Mouse (Mus musculus): Measurements from ENCODE around the gene Calb2. TPM values are rescaled to one million over a fixed set of nuclear protein-coding genes. Genes with fewer than 3 reads are reported as not detected.

Calb2 gene
- polyA plus RNA-seq, 1 experiment from 2014 or later, result not detected

- H3K9ac ChIP-seq (ENCODE audit: low read depth, low read length), result no peak overlapping the region
- no peak overlapping the region for H3K4me2 ChIP-seq (ENCODE audit: low read depth, low read length)
These were observed 15.7 kb upstream of the Calb2 start for GRCm38 (mm10) chr8:110183748-110184147.

GRCm38 (mm10) chr8:110182735-110183367 lies 14.8 kb upstream of the Calb2 start:
- H3K9ac ChIP-seq (ENCODE audit: low read depth, low read length), result no peak overlapping the region
- no peak for ATAC-seq (ENCODE audit: low read depth)
- H3K27me3 ChIP-seq (ENCODE audit: control insufficient read depth, insufficient read depth, low read depth, low read length), result no peaks in the 10 kb centered on the region
- H3K4me2 ChIP-seq (ENCODE audit: low read depth, low read length), result no peak overlapping the region
- no peak overlapping the region for H3K4me3 ChIP-seq (ENCODE audit: low read depth, low read length)
- no peaks in the 10 kb centered on the region for H3K4me1 ChIP-seq (ENCODE audit: control insufficient read depth, low read depth, low read length)
- WGBS (ENCODE audit: insufficient replicate concordance), result 77% methylated on average over 11 of the region's 11 CpGs
- no peak overlapping the region for H3K27ac ChIP-seq (ENCODE audit: low read length)
- no peaks in the 10 kb centered on the region for H3K36me3 ChIP-seq (ENCODE audit: control insufficient read depth, insufficient read depth)
- H3K9me3 ChIP-seq (replicated peaks; ENCODE audit: control insufficient read depth, low read length), result no peaks in the 10 kb centered on the region

More at GRCm38 (mm10) chr8:110183748-110184147, 15.7 kb upstream of the Calb2 start:
- no peaks in the 10 kb centered on the region for H3K27me3 ChIP-seq (ENCODE audit: control insufficient read depth, insufficient read depth, low read depth, low read length)
- H3K27ac ChIP-seq (ENCODE audit: low read length), result no peak overlapping the region
- H3K4me1 ChIP-seq (ENCODE audit: control insufficient read depth, low read depth, low read length), result no peaks in the 10 kb centered on the region
- ATAC-seq (ENCODE audit: low read depth), result no peak
- 21% methylated on average over 11 of the region's 11 CpGs for WGBS (ENCODE audit: insufficient replicate concordance)
- no peaks in the 10 kb centered on the region for H3K36me3 ChIP-seq (ENCODE audit: control insufficient read depth, insufficient read depth)
- no peak overlapping the region for H3K4me3 ChIP-seq (ENCODE audit: low read depth, low read length)
- no peaks in the 10 kb centered on the region for H3K9me3 ChIP-seq (replicated peaks; ENCODE audit: control insufficient read depth, low read length)

GRCm38 (mm10) chr8:110177359-110178155 lies 9.5 kb upstream of the Calb2 start:
- Histone ChIP-seq H3K4me2 (ENCODE audit: low read depth, low read length) (no peak overlapping the region), H3K4me1 (ENCODE audit: control insufficient read depth, low read depth, low read length) (no peaks in the 10 kb centered on the region), H3K27ac (ENCODE audit: low read length) (no peak overlapping the region), H3K9me3 (replicated peaks; ENCODE audit: control insufficient read depth, low read length) (no peaks in the 10 kb centered on the region), H3K9ac (ENCODE audit: low read depth, low read length) (no peak overlapping the region), H3K36me3 (ENCODE audit: control insufficient read depth, insufficient read depth) (no peaks in the 10 kb centered on the region), H3K27me3 (ENCODE audit: control insufficient read depth, insufficient read depth, low read depth, low read length) (no peaks in the 10 kb centered on the region), H3K4me3 (ENCODE audit: low read depth, low read length) (no peak overlapping the region)
- WGBS (ENCODE audit: insufficient replicate concordance), result 13% methylated on average over 22 of the region's 22 CpGs
- no peak for ATAC-seq (ENCODE audit: low read depth)

GRCm38 (mm10) chr8:110174826-110175225 lies 6.8 kb upstream of the Calb2 start:
- no peaks in the 10 kb centered on the region for H3K36me3 ChIP-seq (ENCODE audit: control insufficient read depth, insufficient read depth)
- no peaks in the 10 kb centered on the region for H3K4me1 ChIP-seq (ENCODE audit: control insufficient read depth, low read depth, low read length)
- H3K27ac ChIP-seq (ENCODE audit: low read length), result no peak overlapping the region
- H3K4me2 ChIP-seq (ENCODE audit: low read depth, low read length), result no peak overlapping the region
- ATAC-seq (ENCODE audit: low read depth), result no peak
- H3K9ac ChIP-seq (ENCODE audit: low read depth, low read length), result no peak overlapping the region
- 66% methylated on average over 4 of the region's 4 CpGs for WGBS (ENCODE audit: insufficient replicate concordance)
- no peaks in the 10 kb centered on the region for H3K27me3 ChIP-seq (ENCODE audit: control insufficient read depth, insufficient read depth, low read depth, low read length)
- H3K9me3 ChIP-seq (replicated peaks; ENCODE audit: control insufficient read depth, low read length), result no peaks in the 10 kb centered on the region
- H3K4me3 ChIP-seq (ENCODE audit: low read depth, low read length), result no peak overlapping the region

GRCm38 (mm10) chr8:110172161-110172560 lies 4.2 kb upstream of the Calb2 start:
- Histone ChIP-seq H3K9me3 (replicated peaks; ENCODE audit: control insufficient read depth, low read length) (no peaks in the 10 kb centered on the region), H3K36me3 (ENCODE audit: control insufficient read depth, insufficient read depth) (no peaks in the 10 kb centered on the region), H3K27ac (ENCODE audit: low read length) (no peak overlapping the region), H3K27me3 (ENCODE audit: control insufficient read depth, insufficient read depth, low read depth, low read length) (peaks cover 17% of the 10 kb centered on the region), H3K4me3 (ENCODE audit: low read depth, low read length) (no peak overlapping the region), H3K4me2 (ENCODE audit: low read depth, low read length) (no peak overlapping the region), H3K9ac (ENCODE audit: low read depth, low read length) (no peak overlapping the region), H3K4me1 (ENCODE audit: control insufficient read depth, low read depth, low read length) (no peaks in the 10 kb centered on the region)
- 47% methylated on average over 6 of the region's 6 CpGs for WGBS (ENCODE audit: insufficient replicate concordance)
- no peak for ATAC-seq (ENCODE audit: low read depth)

- H3K36me3 ChIP-seq (ENCODE audit: control insufficient read depth, insufficient read depth), result no peaks in the 10 kb centered on the region
- H3K4me3 ChIP-seq (ENCODE audit: low read depth, low read length), result no peak overlapping the region
- no peaks in the 10 kb centered on the region for H3K4me1 ChIP-seq (ENCODE audit: control insufficient read depth, low read depth, low read length)
- WGBS (ENCODE audit: insufficient replicate concordance), result 68% methylated on average over 8 of the region's 8 CpGs
- no peaks in the 10 kb centered on the region for H3K9me3 ChIP-seq (replicated peaks; ENCODE audit: control insufficient read depth, low read length)
- H3K4me2 ChIP-seq (ENCODE audit: low read depth, low read length), result no peak overlapping the region
- H3K27ac ChIP-seq (ENCODE audit: low read length), result no peak overlapping the region
- peaks cover 19% of the 10 kb centered on the region for H3K27me3 ChIP-seq (ENCODE audit: control insufficient read depth, insufficient read depth, low read depth, low read length)
- no peak for ATAC-seq (ENCODE audit: low read depth)
- H3K9ac ChIP-seq (ENCODE audit: low read depth, low read length), result no peak overlapping the region
These were observed 1.7 kb downstream of the Calb2 start for GRCm38 (mm10) chr8:110166270-110166669.

GRCm38 (mm10) chr8:110162007-110162406 lies 6.0 kb downstream of the Calb2 start:
- H3K27ac ChIP-seq (ENCODE audit: low read length), result no peak overlapping the region
- no peak overlapping the region for H3K9ac ChIP-seq (ENCODE audit: low read depth, low read length)
- 73% methylated on average over 6 of the region's 6 CpGs for WGBS (ENCODE audit: insufficient replicate concordance)
- H3K4me1 ChIP-seq (ENCODE audit: control insufficient read depth, low read depth, low read length), result no peaks in the 10 kb centered on the region
- H3K27me3 ChIP-seq (ENCODE audit: control insufficient read depth, insufficient read depth, low read depth, low read length), result peaks cover 3% of the 10 kb centered on the region; the same call in 1 of the 2 replicates
- no peaks in the 10 kb centered on the region for H3K9me3 ChIP-seq (replicated peaks; ENCODE audit: control insufficient read depth, low read length)
- no peaks in the 10 kb centered on the region for H3K36me3 ChIP-seq (ENCODE audit: control insufficient read depth, insufficient read depth)
- H3K4me2 ChIP-seq (ENCODE audit: low read depth, low read length), result no peak overlapping the region
- ATAC-seq (ENCODE audit: low read depth), result no peak
- H3K4me3 ChIP-seq (ENCODE audit: low read depth, low read length), result no peak overlapping the region

- ATAC-seq (ENCODE audit: low read depth), result no peak
- no peaks in the 10 kb centered on the region for H3K9me3 ChIP-seq (replicated peaks; ENCODE audit: control insufficient read depth, low read length)
- no peak overlapping the region for H3K4me3 ChIP-seq (ENCODE audit: low read depth, low read length)
- 51% methylated on average over 6 of the region's 6 CpGs for WGBS (ENCODE audit: insufficient replicate concordance)
- no peak overlapping the region for H3K4me2 ChIP-seq (ENCODE audit: low read depth, low read length)
- no peak overlapping the region for H3K9ac ChIP-seq (ENCODE audit: low read depth, low read length)
- no peak overlapping the region for H3K27ac ChIP-seq (ENCODE audit: low read length)
- no peaks in the 10 kb centered on the region for H3K36me3 ChIP-seq (ENCODE audit: control insufficient read depth, insufficient read depth)
- no peaks in the 10 kb centered on the region for H3K4me1 ChIP-seq (ENCODE audit: control insufficient read depth, low read depth, low read length)
- H3K27me3 ChIP-seq (ENCODE audit: control insufficient read depth, insufficient read depth, low read depth, low read length), result no peaks in the 10 kb centered on the region
These were observed 15.1 kb downstream of the Calb2 start for GRCm38 (mm10) chr8:110152951-110153350.

- 2% methylated on average over 4 of the region's 4 CpGs for WGBS (ENCODE audit: insufficient replicate concordance)
- Histone ChIP-seq H3K4me3 (ENCODE audit: low read depth, low read length) (no peak overlapping the region), H3K27me3 (ENCODE audit: control insufficient read depth, insufficient read depth, low read depth, low read length) (no peaks in the 10 kb centered on the region), H3K36me3 (ENCODE audit: control insufficient read depth, insufficient read depth) (no peaks in the 10 kb centered on the region), H3K9me3 (replicated peaks; ENCODE audit: control insufficient read depth, low read length) (no peaks in the 10 kb centered on the region), H3K27ac (ENCODE audit: low read length) (no peak overlapping the region), H3K4me2 (ENCODE audit: low read depth, low read length) (no peak overlapping the region), H3K9ac (ENCODE audit: low read depth, low read length) (no peak overlapping the region), H3K4me1 (ENCODE audit: control insufficient read depth, low read depth, low read length) (no peaks in the 10 kb centered on the region)
- no peak for ATAC-seq (ENCODE audit: low read depth)
These were observed 22.5 kb downstream of the Calb2 start for GRCm38 (mm10) chr8:110145538-110145937.

All from liver, embryonic 16.5 days (tissue).